Mouse (Mus musculus): ENCODE data around the gene Rasgrp2.

Gene Rasgrp2

DNA sequence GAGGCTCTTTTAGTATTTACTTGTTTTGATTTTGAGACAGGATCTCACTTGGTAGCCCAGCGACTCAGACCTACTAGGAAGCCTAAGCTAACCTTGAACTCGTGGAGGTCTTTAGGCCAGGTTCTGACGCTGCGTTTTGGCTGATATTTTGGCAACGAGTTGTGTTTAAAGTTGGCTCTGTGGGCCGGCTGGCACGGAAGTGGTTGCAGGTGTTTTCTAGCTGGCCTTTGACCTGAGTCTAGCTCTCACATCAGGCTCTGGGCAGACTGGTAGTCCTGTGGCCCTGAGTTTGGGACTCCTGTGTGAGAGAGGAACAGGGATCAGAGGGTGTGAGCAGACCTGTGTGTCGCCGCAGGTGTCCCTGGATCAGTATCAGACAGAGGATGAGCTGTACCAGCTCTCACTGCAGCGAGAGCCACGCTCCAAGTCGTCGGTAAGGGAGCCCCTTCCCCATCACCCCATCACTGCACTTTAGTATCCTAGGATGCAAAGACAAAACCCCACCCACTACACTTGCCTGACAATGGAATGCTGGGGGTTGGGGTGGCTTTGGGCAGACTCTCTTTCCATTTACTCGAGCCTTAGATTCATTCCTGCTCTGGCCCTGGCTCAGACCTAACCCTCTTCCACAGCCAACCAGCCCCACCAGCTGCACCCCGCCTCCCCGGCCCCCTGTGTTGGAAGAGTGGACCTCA lies 8.8 kb downstream of the Rasgrp2 start:
- DNase-seq (ENCODE audit: low read depth): no peak

GRCm38 (mm10) chr19:6408749-6409148 lies 9.6 kb downstream of the Rasgrp2 start:
- no peak for DNase-seq (ENCODE audit: low read depth)

DNA sequence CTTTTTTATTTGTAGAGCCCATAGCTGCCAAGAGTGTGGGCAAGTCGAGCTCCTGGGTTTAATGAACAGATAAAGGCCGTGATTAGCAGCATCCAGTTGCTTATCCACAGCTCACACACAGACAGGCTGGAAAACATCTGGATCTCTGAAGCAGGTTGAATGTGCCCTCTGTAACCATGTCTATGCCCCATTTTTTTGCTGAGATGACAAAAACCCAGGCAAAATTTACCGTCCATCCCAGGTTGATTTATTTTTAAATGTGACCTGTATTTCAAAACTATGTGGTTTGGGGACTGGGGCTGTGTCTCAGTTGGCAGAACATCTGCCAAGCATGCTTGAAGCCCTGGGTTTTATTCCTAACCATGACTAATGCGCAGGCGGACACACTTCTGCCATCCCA lies 10.0 kb downstream of the Rasgrp2 start:
- DNase-seq (ENCODE audit: low read depth): no peak

DNA sequence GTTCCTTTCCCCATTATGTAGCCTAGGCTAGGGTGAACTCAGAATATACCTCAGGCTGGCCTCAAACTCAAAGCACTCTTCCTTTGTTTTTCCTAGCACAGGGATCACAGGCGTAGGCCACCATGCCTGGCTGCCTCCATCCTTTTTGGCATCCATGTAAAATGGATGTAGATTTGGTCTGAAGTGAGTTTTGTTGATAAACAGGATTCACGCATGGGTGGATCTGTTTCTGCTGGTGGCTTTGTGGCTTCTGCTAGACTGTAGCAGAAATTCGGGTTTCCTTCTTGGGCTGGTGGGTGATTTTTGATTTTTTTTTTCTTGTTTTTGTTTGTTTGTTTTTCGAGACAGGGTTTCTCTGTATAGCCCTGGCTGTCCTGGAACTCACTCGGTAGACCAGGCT lies 10.8 kb downstream of the Rasgrp2 start:
- DNase-seq (ENCODE audit: low read depth): no peak

GRCm38 (mm10) chr19:6412798-6413197 lies 13.7 kb downstream of the Rasgrp2 start:
- DNase-seq (ENCODE audit: low read depth): no peak

DNA sequence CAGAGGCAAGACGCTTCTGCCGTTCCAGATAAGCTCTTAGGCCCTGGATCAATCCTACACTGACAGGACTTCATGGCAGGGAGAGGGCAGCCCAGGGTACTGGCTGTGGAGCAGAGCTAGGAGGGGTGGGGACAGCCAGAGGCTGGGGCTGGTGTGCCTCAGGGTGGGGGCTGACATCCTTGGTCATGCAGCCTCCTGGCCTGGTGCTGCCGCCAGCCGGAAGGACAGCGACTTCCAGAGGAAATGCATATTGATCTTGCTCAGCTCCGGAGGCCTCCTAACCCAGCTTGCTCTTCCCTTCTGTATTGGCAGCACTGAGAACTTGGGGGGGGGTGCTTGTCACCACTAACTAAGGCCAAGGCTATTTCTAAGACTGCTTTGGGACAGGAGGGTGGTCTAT lies 16.3 kb downstream of the Rasgrp2 start:
- no peak for DNase-seq (ENCODE audit: low read depth)

DNA sequence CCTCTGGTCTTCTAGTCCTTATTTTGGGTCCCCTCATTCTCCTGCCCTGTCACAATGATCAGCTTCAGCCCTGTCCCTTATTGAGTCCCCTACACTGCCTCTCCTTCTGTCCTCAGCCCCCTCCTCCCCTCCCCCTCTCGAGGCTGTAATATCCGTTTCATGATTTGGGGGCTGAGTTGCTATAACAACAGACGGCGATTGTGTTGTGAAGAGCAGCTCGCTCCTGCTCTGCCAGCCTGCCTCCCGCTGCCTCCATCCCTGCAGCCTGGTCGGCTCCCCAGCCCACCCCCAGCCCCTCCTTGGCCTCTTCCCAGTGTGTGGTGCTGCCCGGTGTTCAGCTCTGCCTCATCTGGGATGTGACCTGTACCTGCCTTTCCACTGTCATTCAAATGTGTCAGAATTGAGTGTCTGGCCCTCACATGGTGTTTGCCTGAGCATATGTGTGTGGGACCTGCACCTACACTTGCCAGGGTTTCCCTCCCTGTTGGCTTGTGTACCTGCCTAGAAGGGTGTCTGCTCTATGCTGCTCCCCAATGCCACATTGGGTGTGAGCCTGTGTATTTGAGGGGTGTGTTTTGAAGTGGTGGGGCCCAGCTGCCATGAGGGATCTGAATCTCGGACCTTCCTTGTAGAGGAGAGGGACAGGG lies 17.1 kb downstream of the Rasgrp2 start:
- no peak for DNase-seq (ENCODE audit: low read depth)

DNA sequence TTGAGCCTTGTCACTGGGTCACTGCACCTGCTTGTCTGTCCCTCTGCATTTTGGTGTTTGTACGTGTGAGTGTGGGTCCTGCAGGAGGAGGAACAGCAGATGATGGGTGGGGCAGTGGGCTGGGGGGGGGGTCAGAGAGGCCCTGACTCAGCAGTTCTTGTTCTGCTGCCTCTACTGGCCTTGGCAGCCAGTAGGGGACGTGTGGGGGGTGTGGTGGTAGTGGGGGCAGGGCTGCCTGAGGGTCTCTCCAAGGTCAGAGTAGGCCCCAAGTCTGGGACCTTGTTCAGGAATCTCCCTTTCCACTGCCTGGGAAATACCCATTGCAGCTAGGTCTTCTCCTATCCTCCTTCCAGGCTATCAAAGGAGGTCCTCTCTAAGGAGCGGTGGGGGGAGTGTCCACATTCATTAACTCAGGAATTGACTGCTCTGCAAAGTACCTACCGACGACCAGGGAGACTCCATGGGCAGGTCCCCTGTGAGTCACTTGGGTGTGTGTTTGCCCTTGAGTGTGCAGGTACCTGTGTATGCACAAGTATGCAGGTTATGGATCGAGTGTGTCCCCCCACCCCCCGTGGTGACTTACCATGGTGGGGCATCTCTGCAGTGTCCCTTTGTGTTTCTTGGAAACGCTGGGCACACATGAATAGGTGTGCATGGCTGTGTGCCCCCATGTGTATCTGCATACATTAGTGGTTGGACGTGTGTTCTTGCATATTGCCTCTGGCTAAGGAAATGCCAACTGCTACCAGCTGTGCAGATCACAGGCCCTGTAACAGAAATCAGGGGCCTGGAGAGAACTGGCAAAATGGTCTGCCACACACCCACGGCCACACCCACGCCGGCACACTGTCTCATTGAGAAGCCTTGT lies 18.0 kb downstream of the Rasgrp2 start:
- no peak for DNase-seq (ENCODE audit: low read depth)

GRCm38 (mm10) chr19:6418233-6418879 lies 19.2 kb downstream of the Rasgrp2 start, which contains the start of gene Nrxn2:
Gene Nrxn2, plus strand, starts transcription at chr19:6418731.
- DNase-seq (ENCODE audit: low read depth): peak; percentile 55

GRCm38 (mm10) chr19:6418984-6419692 lies 20.0 kb downstream of the Rasgrp2 start:
- DNase-seq (ENCODE audit: low read depth): no peak

- DNase-seq (ENCODE audit: low read depth): no peak
Measured at GRCm38 (mm10) chr19:6419805-6420310, 20.7 kb downstream of the Rasgrp2 start.

- DNase-seq (ENCODE audit: low read depth): no peak
Measured at GRCm38 (mm10) chr19:6420481-6421210, 21.5 kb downstream of the Rasgrp2 start.

DNA sequence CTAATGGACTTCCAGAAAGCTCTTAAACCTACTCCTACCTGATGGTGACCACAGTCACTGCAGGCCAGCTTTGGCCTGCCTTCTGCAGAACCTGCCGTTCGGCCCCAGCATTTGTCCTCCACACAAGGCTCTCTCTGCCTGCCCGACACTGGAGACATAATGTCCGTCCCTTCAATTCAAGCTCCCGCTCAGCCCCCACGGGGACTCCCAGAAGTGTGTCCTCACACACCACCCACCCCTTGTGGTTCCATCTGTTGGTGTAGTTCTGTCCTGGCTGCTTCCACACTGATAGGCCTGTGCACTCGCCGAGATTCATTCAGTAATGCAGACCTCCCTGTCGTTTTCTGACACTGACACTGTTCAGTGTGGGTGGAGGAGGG lies 22.1 kb downstream of the Rasgrp2 start:
- DNase-seq (ENCODE audit: low read depth): no peak

- DNase-seq (ENCODE audit: low read depth): no peak
Measured at GRCm38 (mm10) chr19:6422014-6422413, 22.9 kb downstream of the Rasgrp2 start.

GRCm38 (mm10) chr19:6423241-6423640 lies 24.1 kb downstream of the Rasgrp2 start:
- no peak for DNase-seq (ENCODE audit: low read depth)

DNA sequence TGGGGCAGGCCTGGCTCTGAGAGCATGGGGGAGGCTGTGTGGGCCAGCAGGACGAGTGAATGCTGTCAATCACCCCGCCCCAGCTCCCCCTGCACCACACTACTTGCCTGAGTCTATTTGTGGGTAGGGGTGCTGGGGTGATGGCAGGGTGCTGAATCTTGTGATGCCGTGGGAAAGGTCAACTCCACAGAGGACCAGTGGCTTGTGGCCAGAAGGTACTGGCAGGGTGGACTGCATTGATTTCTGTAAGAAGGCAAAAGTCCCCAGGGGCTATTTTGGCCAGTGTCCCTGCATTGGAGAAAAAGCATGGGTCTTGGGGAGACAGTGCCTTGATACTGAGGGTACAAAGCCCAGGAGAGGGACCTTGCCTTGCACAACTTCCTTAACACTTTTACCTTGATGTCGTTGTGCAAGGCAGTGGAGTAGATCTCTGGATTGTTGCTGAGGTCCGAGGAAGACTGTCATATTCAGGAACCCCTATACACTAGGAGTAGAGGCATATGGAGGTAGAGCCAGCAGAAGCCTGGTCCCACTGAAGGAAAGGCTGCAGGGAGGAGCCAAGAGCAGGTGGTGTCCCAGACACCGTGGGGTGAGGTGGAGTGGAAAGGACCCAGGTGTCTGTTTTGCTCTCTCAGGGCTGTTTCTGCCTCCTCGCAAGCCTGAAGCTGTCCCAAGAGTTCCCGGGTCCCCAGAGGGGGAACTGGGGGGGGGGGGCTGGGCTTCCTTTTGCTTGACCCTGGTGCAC lies 25.2 kb downstream of the Rasgrp2 start:
- no peak for DNase-seq (ENCODE audit: low read depth)

DNA sequence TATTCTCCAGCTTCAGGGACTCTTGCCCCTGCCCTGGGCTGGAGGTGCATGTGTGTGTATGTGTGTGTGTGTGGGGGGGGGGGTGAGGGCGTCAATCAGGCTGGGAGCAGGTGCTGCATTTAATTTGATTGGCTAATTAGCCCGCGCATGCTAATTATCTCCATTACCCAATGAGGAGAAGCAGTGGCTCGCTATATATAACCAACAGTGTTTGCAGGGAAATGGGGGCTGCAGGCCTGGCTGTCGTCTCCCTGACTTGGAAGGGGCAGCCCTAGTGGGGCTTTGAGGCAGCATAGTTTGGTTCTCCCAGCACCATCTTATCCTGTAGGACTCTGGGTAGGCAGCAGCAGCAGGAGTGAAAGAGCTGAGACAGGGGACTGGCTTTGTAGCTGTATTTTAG lies 26.5 kb downstream of the Rasgrp2 start:
- DNase-seq (ENCODE audit: low read depth): no peak

DNA sequence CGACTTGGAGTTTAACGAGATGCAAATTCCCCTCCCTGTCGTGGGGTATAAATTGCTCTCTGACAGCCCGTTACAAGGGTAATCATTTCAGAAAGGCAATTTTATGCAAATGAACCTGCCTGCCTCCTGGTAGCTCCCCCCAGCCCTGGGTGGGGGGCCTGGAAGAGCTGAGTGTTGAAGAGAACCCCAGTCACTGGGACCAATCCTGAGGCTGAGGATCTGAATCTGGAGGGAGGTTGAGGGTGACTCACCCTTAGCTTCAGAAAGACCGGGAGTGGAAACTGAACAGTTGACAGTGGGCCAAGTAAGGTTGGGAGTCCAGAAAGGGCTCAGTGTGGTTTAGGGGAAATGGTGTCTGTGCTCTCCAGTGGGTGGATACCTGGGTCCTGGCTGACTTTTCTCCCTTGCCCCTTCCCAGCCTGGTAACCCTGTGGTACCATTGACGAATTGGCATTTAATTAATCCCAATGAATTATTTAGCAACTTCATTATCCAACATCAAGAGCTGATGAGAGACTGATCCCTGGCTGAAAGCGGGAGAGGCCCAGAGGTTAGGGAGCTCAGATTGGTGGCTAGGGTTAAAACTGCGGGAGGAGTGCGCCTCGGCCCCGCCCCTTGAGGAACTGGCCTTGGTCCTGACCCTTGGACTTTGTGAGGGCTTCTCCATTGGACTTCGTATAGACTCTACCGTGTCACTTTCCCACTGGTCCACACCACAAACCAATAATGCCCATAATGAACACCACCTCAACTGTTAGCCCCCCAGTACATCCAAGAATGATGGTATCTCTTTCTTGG lies 27.8 kb downstream of the Rasgrp2 start:
- peak; percentile 48 for DNase-seq (ENCODE audit: low read depth)
